Mouse (Mus musculus) testis, postnatal 14 days (tissue): ENCODE measurements around the gene Ppan.
A peak's percentile ranks its signal among the peaks of the same experiment; 100 is the strongest.

Source experiments
- DNase-seq: peaks from one replicate; pipeline ENCODE4 v3.0.0; 2021; ENCODE audit warnings: low spot score

Gene Ppan

DNA sequence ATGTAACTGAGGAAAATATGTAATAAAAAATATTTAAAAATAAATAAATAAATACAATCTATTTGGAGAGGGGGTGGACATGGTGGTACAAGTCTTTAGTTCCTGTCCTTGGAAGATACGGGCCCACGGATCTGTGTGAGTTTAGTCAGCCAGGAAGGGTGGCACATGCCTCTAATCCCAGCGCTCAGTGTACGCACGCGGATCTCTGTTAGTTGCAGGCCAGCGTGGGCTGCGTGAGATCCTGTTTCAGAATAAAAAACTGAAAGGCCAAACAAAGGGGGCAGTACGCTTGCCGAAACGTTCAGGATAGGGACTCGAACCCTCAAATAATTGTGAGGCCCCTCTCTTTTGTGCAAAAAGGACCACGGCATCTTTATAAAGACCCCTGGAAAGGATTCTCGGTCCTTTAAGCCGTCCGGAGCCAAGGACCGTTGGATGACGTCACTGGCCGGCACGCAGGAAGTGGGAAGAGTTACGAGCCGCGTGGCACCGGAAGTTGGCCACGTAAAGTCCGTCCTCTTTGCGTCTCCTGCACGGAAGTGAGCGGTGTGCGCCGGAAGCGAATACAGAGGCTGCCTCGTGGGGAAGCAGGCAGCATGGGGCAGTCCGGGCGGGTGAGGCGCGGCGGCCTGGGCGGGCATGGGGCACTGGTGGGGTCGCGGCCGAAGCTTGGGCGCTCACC is at the start of gene Ppan:
Gene Ppan, plus strand, starts transcription at position 472 of the 682 bp plus-strand sequence.
- DNase-seq: peak; percentile 95

DNA sequence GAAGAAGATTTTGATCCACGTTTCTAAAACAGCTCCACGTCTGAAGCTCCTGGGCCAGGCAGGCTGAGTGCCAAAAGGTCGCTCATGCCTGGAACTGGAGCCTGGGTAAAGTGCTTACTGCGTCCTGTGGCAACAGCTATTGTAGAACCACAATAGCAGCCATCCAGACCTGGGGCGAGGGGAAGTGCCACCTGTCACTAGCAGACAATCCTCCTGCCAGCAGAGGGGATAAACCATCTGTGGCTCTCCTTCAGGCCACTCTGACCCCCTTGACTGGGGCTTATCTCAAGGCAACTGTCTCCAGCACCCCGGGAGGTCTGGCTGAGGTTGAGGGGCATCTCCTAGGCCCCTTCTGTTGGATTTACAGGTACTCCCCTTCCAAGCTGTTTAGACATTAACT is 49.0 kb upstream of the Ppan start:
- no peak for DNase-seq

DNA sequence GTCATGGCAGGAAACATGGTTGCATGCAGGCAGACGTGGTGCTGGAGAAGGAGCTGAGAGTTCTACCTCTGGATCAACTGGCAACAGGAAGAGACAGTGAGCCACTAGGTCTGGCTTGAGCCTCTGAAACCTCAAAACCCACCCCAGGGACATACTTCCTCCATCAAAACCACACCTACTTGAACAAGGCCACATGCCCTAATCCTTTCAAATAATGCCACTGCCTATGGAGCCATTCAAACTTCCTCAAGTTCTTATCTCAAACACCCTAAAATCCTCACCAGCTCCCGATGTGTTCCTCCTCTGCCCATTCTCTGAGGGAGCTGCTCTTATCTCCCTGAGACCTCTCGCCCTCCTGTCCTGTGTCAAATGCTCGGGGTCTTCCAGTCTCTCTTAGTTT is 45.8 kb upstream of the Ppan start:
- no peak for DNase-seq

- no peak for DNase-seq
These were observed 45.3 kb upstream of the Ppan start for GRCm38 (mm10) chr9:20842670-20843069.

- no peak for DNase-seq
These were observed 37.8 kb upstream of the Ppan start for GRCm38 (mm10) chr9:20850179-20850578.

GRCm38 (mm10) chr9:20857131-20857530 is 30.8 kb upstream of the Ppan start:
- no peak for DNase-seq

GRCm38 (mm10) chr9:20859926-20860325 is 28.0 kb upstream of the Ppan start:
- no peak for DNase-seq

- no peak for DNase-seq
These were observed 26.2 kb upstream of the Ppan start for GRCm38 (mm10) chr9:20861821-20862220.

GRCm38 (mm10) chr9:20862225-20862624 is 25.8 kb upstream of the Ppan start:
- no peak for DNase-seq

DNA sequence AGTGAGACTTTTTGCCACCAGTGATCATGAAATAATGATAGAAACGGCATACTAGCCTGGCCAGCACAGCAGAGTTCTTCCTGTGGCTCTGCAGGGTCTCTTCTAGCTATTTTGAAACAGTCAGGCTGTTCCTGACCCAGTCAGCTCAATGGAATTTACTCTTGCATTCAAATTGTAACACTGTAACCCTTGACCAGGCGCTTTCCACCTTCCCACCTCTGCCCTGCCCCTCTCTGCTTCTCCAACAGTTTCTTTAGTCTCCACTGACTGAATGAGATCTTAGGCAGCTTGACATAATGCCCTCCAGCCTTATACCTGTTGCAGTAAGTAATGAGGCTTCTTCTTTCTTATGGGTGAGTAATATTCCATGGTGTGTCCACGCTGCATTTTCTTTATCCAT is 21.1 kb upstream of the Ppan start:
- peak; percentile 55 for DNase-seq

DNA sequence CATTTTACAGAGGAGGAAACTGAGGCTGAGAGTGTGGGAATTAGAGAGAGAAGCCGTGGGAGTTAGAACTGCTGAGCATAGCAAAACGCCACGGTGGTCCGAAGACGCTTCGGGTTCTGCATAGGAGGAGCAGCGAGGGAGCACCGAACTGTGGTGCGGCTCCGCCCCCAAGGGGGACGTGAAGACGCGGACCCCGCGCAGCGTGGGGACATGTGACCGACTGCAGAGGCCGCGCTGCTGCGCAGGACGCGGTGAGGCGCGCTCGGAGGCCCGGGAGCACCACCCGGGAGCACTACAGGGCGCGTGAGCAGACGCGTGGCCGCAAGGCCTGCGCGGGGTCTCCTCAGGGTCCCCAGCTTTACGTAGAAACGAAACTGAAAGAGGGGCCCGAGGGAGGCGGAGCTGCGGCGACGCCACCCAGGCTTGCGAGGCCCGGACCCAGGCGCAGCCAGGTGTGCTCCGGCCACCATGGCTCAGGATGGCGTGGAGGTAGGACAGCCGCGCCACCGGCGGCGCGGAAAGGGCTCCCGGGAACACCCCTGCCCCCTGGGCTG is 19.4 kb upstream of the Ppan start, which contains the start of gene A230050P20Rik:
Gene A230050P20Rik, plus strand, starts transcription at position 195 of the 554 bp plus-strand sequence.
- no peak for DNase-seq

DNA sequence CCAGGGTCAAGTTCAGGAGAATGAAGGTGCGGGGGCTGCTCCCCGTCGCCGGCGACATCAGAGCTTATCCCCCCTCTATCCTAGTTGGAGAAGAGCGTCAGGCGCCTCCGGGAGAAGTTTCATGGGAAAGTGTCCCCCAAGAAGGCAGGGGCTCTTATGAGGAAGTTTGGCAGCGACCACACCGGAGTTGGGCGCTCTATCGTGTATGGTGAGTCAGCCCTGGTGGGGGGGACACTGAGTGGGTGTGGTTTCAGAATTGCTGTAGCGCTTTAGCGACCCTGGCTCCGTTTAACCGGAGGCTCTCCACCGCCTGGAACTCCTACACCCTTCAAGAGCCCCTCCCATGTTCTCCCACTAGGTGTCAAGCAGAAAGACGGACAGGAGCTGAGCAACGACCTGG is 18.7 kb upstream of the Ppan start:
- DNase-seq: no peak

DNA sequence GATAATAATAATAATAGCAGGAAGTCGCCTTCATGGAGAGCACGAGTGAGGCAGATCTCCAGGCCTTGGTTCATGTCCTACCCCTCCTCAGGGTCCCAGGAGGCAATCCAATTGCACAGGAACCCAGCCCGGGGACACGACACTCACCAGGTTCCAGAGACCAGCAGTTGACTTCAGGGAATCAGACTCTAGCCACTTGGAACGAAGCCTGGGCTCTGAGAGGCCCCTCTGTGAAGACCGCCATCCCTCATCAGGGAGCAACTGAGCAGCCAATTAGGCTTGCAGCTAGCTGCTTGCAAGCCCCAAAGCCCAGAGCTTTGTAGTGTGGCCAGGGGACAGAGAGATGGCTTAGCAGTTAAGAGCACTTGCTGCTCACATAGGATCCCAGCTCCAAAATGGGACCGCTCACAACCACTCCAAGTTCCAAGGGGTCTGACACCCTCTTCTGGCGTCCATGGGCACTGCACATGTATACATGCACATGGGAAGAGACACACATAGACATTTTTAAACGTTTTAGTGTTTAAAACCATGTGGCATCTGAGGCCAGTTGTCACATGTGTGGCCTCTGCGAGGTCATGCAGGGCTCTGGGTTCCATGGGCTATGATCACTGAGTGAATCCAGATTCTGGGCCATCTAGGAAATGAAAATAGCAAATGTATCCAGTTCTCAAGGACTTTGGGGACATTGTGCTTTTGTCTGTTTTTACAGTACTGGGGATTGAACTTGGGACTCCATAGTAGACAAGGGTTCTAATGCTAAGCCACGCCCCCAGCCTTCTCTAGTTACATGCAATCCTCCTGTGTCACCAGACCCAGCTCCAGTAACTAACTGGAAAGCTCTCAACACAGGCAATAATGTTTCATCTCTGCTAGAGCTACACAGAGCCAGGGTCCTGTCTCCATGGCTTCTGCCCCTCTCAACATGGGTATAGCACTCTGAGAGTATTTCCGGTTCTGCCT is 17.5 kb upstream of the Ppan start:
- no peak for DNase-seq

DNA sequence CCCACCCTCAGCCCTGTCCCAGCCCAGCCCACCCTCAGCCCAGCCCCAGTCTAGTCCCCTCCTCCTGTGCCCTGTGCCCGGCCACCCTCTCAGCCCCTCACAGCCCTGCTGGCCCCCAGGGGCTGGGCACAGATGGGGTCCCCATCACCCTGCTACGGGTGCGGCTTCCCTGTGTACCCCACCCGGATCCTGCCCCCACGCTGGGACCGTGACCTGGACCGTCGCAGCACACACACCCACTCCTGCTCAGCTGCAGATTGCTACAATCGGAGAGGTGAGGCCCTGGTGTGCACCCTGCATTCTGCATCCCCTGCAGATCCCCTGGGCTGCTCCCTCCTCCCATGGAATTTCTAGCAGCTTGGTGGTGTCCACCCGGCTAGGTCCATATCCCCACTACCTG is 15.0 kb upstream of the Ppan start:
- DNase-seq: no peak

DNA sequence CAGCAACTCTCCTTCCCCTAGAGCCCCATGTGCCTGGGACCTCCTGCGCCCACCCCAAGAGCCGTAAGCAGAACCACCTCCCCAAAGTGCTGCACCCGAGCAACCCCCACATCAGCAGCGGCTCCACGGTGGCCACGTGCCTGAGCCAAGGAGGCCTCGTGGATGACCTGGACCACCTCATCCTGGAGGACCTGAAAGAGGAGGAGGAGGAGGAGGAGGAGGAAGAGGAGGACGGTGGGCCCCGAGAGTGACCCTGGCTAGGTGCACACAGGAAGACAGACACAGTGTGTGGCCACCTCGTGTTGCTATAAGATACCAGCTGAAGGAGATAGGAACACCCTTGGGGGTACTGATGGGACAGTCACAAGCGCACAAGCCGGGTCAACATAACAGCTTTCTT is 14.5 kb upstream of the Ppan start:
- DNase-seq: no peak

DNA sequence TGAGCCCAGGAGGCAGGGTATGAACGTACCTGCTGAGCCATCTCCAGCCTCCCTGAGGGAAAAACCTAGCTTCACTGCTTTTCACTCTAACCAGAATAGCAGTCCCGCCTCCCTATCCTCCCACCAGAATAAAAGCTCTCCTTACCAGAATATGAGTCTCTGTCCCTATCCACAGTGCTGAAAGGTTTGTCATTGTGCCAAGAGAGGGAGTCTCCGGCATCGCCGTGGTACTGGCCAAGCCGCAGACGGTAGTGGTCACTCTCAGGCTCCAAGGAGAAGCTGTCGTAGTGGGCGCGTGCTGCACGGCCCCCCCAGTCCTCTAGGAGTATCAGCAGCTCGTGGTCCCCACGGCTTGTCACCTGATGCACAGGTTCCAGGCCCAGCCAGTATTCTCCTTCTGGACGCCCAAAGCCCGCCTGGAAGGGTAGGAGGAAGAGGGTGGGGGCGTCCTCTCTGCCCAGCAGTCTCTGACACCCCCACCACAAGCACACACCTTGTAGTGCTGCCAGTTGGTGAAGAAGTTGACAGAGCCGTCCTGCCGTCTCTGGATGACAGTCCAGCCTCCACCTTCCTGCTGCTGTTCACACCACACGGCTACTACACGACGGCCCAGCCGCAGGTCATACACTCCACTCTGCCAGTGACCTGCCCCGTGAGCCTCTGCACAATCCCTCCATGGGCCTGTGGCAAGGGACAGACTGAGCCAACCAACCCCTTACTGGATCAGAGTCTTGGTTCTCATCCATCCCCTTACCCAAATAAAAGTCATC is 12.8 kb upstream of the Ppan start:
- no peak for DNase-seq

- no peak for DNase-seq
These were observed 11.5 kb upstream of the Ppan start for GRCm38 (mm10) chr9:20876318-20877117.

- no peak for DNase-seq
These were observed 10.6 kb upstream of the Ppan start for GRCm38 (mm10) chr9:20877118-20878040.

- DNase-seq: peak; percentile 99
These were observed 9.8 kb upstream of the Ppan start for GRCm38 (mm10) chr9:20878041-20878709.

GRCm38 (mm10) chr9:20878710-20879065 is 9.3 kb upstream of the Ppan start:
- DNase-seq: no peak
